Mouse (Mus musculus) retina, adult 2 months (tissue): Measurements from ENCODE around the gene Foxn3.
A peak's percentile ranks its signal among the peaks of the same experiment; 100 is the strongest.

ENCODE experiments used
- DNase-seq: peaks from one replicate; pipeline ENCODE4 v3.0.0-alpha.2; 2012; ENCODE audit warnings: low read depth, low spot score

Foxn3 gene

GRCm38 (mm10) chr12:99562073-99562866 lies 1.1 kb downstream of the Foxn3 start:
- peak; percentile 25 for DNase-seq

- DNase-seq: no peak
These were observed 2.0 kb downstream of the Foxn3 start for GRCm38 (mm10) chr12:99561333-99561766.

- DNase-seq: no peak
These were observed 2.6 kb downstream of the Foxn3 start for GRCm38 (mm10) chr12:99560701-99561332.

GRCm38 (mm10) chr12:99559483-99559882 lies 3.9 kb downstream of the Foxn3 start:
- DNase-seq: no peak

- DNase-seq: no peak
These were observed 4.9 kb downstream of the Foxn3 start for GRCm38 (mm10) chr12:99558476-99558875.

- no peak for DNase-seq
These were observed 5.9 kb downstream of the Foxn3 start for GRCm38 (mm10) chr12:99557498-99557897.

GRCm38 (mm10) chr12:99550629-99551028 lies 12.8 kb downstream of the Foxn3 start:
- no peak for DNase-seq

GRCm38 (mm10) chr12:99549811-99550210 lies 13.6 kb downstream of the Foxn3 start:
- DNase-seq: no peak

GRCm38 (mm10) chr12:99548419-99548818 lies 15.0 kb downstream of the Foxn3 start:
- DNase-seq: no peak

- DNase-seq: no peak
These were observed 16.1 kb downstream of the Foxn3 start for GRCm38 (mm10) chr12:99547295-99547694.

GRCm38 (mm10) chr12:99545270-99545770 lies 18.1 kb downstream of the Foxn3 start:
- DNase-seq: no peak

- no peak for DNase-seq
These were observed 18.9 kb downstream of the Foxn3 start for GRCm38 (mm10) chr12:99544262-99545128.

- DNase-seq: no peak
These were observed 19.8 kb downstream of the Foxn3 start for GRCm38 (mm10) chr12:99543421-99544195.

GRCm38 (mm10) chr12:99540201-99540600 lies 23.2 kb downstream of the Foxn3 start:
- no peak for DNase-seq

- DNase-seq: no peak
These were observed 26.1 kb downstream of the Foxn3 start for GRCm38 (mm10) chr12:99537316-99537715.

GRCm38 (mm10) chr12:99536426-99536825 lies 27.0 kb downstream of the Foxn3 start:
- DNase-seq: no peak

GRCm38 (mm10) chr12:99532342-99532741 lies 31.0 kb downstream of the Foxn3 start:
- DNase-seq: no peak

- no peak for DNase-seq
These were observed 33.5 kb downstream of the Foxn3 start for GRCm38 (mm10) chr12:99529687-99530411.

GRCm38 (mm10) chr12:99528958-99529357 lies 34.4 kb downstream of the Foxn3 start:
- no peak for DNase-seq

GRCm38 (mm10) chr12:99527452-99527851 lies 35.9 kb downstream of the Foxn3 start:
- DNase-seq: no peak
